Mouse (Mus musculus) myocyte (in vitro differentiated cells): ENCODE measurements around the gene Ap1m2.

ENCODE experiments used
- CEBPB ChIP-seq: IDR thresholded peaks from 2 replicates; pipeline ENCODE4 v1.6.1; 2011; ENCODE audit warnings: mild to moderate bottlenecking, moderate library complexity; ENCODE audit not compliant: poor library complexity, insufficient read depth, severe bottlenecking
- E2F4 ChIP-seq: IDR thresholded peaks from one replicate; pipeline ENCODE4 v1.6.1; 2011; ENCODE audit warnings: mild to moderate bottlenecking, control low read depth, moderate library complexity; ENCODE audit not compliant: insufficient read depth
- MYOD1 ChIP-seq, 3 experiments: IDR thresholded peaks; one replicate each; pipeline ENCODE4 v1.6.1; 2011; ENCODE audit warnings: control low read depth in 2 of 3, low read depth in 2 of 3, mild to moderate bottlenecking in 2 of 3, moderate library complexity in 1 of 3; ENCODE audit not compliant: insufficient read length in 2 of 3, control insufficient read depth in 1 of 3
- MYOG ChIP-seq, 3 experiments: IDR thresholded peaks; one replicate each; pipeline ENCODE4 v1.6.1; 2011; ENCODE audit warnings: control low read depth in 2 of 3, low read depth in 2 of 3, mild to moderate bottlenecking in 2 of 3; ENCODE audit not compliant: insufficient read length in 2 of 3, control insufficient read depth in 1 of 3, insufficient read depth in 1 of 3
- POLR2A ChIP-seq: IDR thresholded peaks from one replicate; pipeline ENCODE4 v1.6.1; 2011; ENCODE audit warnings: low read depth, mild to moderate bottlenecking, control low read depth, moderate library complexity; ENCODE audit not compliant: insufficient read length
- POLR2AphosphoS2 ChIP-seq: IDR thresholded peaks from one replicate; pipeline ENCODE4 v1.6.1; 2011; ENCODE audit warnings: low read depth, control low read depth; ENCODE audit not compliant: insufficient read length
- TCF12 ChIP-seq: IDR thresholded peaks from one replicate; pipeline ENCODE4 v1.6.1; 2011; ENCODE audit warnings: mild to moderate bottlenecking, control low read depth; ENCODE audit not compliant: poor library complexity, insufficient read depth, severe bottlenecking
- TCF3 ChIP-seq: IDR thresholded peaks from one replicate; pipeline ENCODE4 v1.6.1; 2011; ENCODE audit warnings: low read depth, control low read depth; ENCODE audit not compliant: insufficient read length

GRCm38 (mm10) chr9:21246342-21246741 lies 65.8 kb downstream of the Ap1m2 start:
- no peak for TF ChIP-seq POLR2A
- TF ChIP-seq CEBPB = no peak
- TF ChIP-seq E2F4 = no peak
- no peak for TF ChIP-seq TCF12
- TF ChIP-seq TCF3 = no peak
- TF ChIP-seq MYOD1 (IDR thresholded peaks at IDR 0.05; ENCODE audit: control insufficient read depth in 1 of 3, insufficient read length in 2 of 3, low read depth in 2 of 3) = no peak
- no peak for TF ChIP-seq POLR2AphosphoS2
- no peak for TF ChIP-seq MYOG (IDR thresholded peaks at IDR 0.05; ENCODE audit: control insufficient read depth in 1 of 3, insufficient read depth in 1 of 3, insufficient read length in 2 of 3, low read depth in 2 of 3)
